Mouse (Mus musculus) forebrain, embryonic 15.5 days (tissue): ENCODE data around the gene Klf5. TPM values are rescaled to one million over a fixed set of nuclear protein-coding genes. Genes with fewer than 3 reads are reported as not detected.

Experiments used
- ATAC-seq: fragments of 200-750 bp; cut with Nextera tagmentation; replicated peaks from 2 replicates; pipeline ENCODE4 v1.8.0; 2017; ENCODE audit warnings: mild to moderate bottlenecking, moderate TSS enrichment, moderate library complexity
- H3K27ac ChIP-seq: fragments of 300-500 bp; sonication (generic); replicated peaks from 2 replicates; pipeline ENCODE4 v1.5.1; 2015; ENCODE audit warnings: mild to moderate bottlenecking, inconsistent platforms
- H3K27me3 ChIP-seq: fragments of 300-500 bp; sonication (generic); 2 replicates; pipeline ENCODE4 v1.6.1; 2015; ENCODE audit warnings: inconsistent platforms
- H3K36me3 ChIP-seq: fragments of 300-500 bp; sonication (generic); 2 replicates; pipeline ENCODE4 v1.6.1; 2015; ENCODE audit warnings: mild to moderate bottlenecking, inconsistent platforms
- H3K4me1 ChIP-seq: fragments of 300-500 bp; sonication (generic); 2 replicates; pipeline ENCODE4 v1.6.1; 2015; ENCODE audit warnings: inconsistent platforms
- H3K4me2 ChIP-seq: fragments of 300-500 bp; sonication (generic); replicated peaks from 2 replicates; pipeline ENCODE4 v1.6.1; 2015; ENCODE audit warnings: mild to moderate bottlenecking, inconsistent platforms
- H3K4me3 ChIP-seq: fragments of 300-500 bp; sonication (generic); 2 replicates; pipeline ENCODE4 v1.5.1; 2015; ENCODE audit warnings: mild to moderate bottlenecking, inconsistent platforms
- H3K9ac ChIP-seq: fragments of 300-500 bp; sonication (generic); replicated peaks from 2 replicates; pipeline ENCODE4 v1.6.1; 2015; ENCODE audit warnings: mild to moderate bottlenecking, inconsistent platforms
- H3K9me3 ChIP-seq: fragments of 300-500 bp; sonication (generic); 2 replicates; pipeline ENCODE4 v1.6.1; 2016; ENCODE audit warnings: inconsistent platforms
- WGBS: fragments of 180-500 bp; shearing (Covaris S2); methylation state at CpG from one replicate; pipeline ENCODE4 v1.1.7; 2015; ENCODE audit warnings: mixed read lengths; 5-methylcytosine and 5-hydroxymethylcytosine counted together
- polyA plus RNA-seq: library from polyadenylated mRNA; unstranded; fragments of >200 nt; fragmentation: Nextera tagmentation; extraction: Ambion mirVana; gene quantifications from 2 replicates; pipeline ENCODE4 v1.2.1, GENCODE M21; 2015

Gene Klf5
- 4.1 and 4.7 TPM in 2 replicates for polyA plus RNA-seq

DNA sequence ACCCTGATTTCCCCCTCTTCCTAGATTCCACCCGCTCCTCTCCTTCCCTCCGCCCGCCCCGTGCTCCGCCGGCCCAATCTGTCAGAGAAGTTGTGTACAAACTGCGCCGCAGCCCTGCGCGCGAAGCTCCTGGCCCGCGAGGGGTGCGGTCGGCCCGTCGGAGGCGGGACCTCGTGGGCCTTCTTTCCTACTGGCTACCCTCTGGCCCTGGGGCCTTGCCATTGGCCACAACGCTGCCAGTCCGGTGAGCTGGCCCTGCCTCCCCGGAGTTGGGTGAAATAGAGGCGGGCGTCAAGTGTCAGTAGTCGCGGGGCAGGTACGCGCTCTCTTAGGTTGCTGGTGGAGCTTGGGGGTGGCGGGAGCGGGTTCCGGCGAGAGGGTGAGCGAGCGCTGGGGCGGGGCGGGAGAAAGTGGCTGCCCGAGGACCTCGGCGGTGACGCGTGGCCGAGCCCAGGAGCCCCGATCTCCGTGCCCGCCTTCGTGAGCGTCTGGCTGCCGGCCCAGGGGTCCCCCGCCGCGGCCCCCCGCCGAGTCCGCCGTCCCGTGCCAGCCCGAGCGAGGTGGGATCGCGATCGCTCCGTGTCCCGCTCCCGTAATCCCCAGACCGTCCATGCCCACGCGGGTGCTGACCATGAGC, at the start of gene Klf5:
Klf5 (plus strand) TSS at position 307 of the 637 bp plus-strand sequence.
- H3K36me3 ChIP-seq = no peaks in the 10 kb centered on the region
- H3K9me3 ChIP-seq = no peaks in the 10 kb centered on the region
- ATAC-seq = peak; percentile 99
- peak within 1 kb of the TSS; percentile 96 for H3K4me2 ChIP-seq
- peak within 1 kb of the TSS; percentile 80 for H3K4me3 ChIP-seq
- H3K4me1 ChIP-seq = peaks cover 15% of the 10 kb centered on the region; the same call in 1 of the 2 replicates
- H3K9ac ChIP-seq = peak within 1 kb of the TSS; percentile 65
- no peak within 1 kb of the TSS for H3K27ac ChIP-seq
- under 1% methylated on average over 67 of the region's 67 CpGs for WGBS
- peaks cover 4% of the 10 kb centered on the region; the same call in 1 of the 2 replicates for H3K27me3 ChIP-seq

GRCm38 (mm10) chr14:99262026-99262425, 36.5 kb upstream of the Klf5 start:
- Histone ChIP-seq H3K9ac (no peak overlapping the region), H3K4me2 (no peak overlapping the region), H3K27ac (no peak overlapping the region), H3K27me3 (no peaks in the 10 kb centered on the region), H3K36me3 (no peaks in the 10 kb centered on the region), H3K4me1 (no peaks in the 10 kb centered on the region), H3K4me3 (no peak overlapping the region), H3K9me3 (no peaks in the 10 kb centered on the region)
- ATAC-seq = no peak
- 95% methylated on average over 12 of the region's 12 CpGs for WGBS

GRCm38 (mm10) chr14:99263816-99264215, 34.7 kb upstream of the Klf5 start:
- Histone ChIP-seq H3K27me3 (no peaks in the 10 kb centered on the region), H3K9ac (no peak overlapping the region), H3K27ac (no peak overlapping the region), H3K4me1 (no peaks in the 10 kb centered on the region), H3K4me3 (no peak overlapping the region), H3K4me2 (no peak overlapping the region), H3K36me3 (no peaks in the 10 kb centered on the region), H3K9me3 (no peaks in the 10 kb centered on the region)
- WGBS = 91% methylated on average over 6 of the region's 6 CpGs
- ATAC-seq = no peak

- Histone ChIP-seq H3K36me3 (no peaks in the 10 kb centered on the region), H3K9ac (no peak overlapping the region), H3K27ac (no peak overlapping the region), H3K27me3 (no peaks in the 10 kb centered on the region), H3K4me3 (no peak overlapping the region), H3K4me1 (no peaks in the 10 kb centered on the region), H3K4me2 (no peak overlapping the region), H3K9me3 (no peaks in the 10 kb centered on the region)
- WGBS = 94% methylated on average over 14 of the region's 14 CpGs
- no peak for ATAC-seq
These were observed 32.7 kb upstream of the Klf5 start for GRCm38 (mm10) chr14:99265791-99266190.

DNA sequence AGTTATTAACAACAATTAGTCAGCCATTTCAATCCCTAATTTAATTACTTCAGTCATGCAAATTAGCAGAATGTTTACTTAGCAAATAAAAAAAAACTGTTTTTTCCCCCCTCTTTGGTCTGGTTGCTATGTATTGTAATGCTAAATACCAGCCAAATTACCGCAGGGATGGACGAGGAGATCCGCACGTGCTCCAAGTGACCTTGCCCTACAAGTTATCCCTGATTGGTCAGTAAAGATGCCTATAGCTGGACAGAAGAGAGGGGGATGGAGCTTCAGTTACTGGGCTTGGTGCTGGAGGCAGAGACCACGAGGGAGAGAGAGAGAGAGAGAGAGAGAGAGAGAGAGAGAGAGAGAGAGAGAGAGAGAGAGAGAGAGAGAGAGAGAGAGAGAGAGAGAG, 31.7 kb upstream of the Klf5 start:
- ATAC-seq = no peak
- H3K9ac ChIP-seq = no peak overlapping the region

DNA sequence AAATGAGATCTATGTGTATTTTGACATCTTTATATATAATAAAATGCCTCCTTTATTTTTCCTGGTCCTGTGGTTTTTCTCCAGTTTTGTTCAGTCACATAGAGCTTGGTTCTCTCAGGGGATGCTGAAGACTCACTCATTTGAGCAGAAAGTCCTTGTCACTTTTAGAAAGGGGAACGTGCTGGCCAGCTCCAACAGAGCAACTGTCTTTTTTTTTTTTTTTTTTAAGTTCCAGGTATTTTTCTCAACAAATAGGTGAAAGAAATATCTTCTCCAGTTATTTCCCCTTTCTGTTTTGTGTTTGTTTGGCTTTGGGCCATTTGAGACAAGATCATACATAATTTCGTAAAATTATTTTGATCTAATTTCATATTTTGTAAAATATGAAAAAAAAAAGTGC, 24.4 kb upstream of the Klf5 start:
- no peak overlapping the region for H3K4me3 ChIP-seq
- no peaks in the 10 kb centered on the region for H3K9me3 ChIP-seq
- 0 out of 2 replicates have a peak, but pooled peaks cover 3% of the 10 kb centered on the region for H3K4me1 ChIP-seq
- 84% methylated on average over 2 of the region's 2 CpGs for WGBS
- no peak overlapping the region for H3K27ac ChIP-seq
- no peak overlapping the region for H3K4me2 ChIP-seq
- H3K36me3 ChIP-seq = no peaks in the 10 kb centered on the region
- no peaks in the 10 kb centered on the region for H3K27me3 ChIP-seq
- no peak for ATAC-seq
- no peak overlapping the region for H3K9ac ChIP-seq

More for the DNA sequence above, 31.7 kb upstream of the Klf5 start:
- 37% methylated on average over 5 of the region's 5 CpGs for WGBS
- H3K4me3 ChIP-seq = no peak overlapping the region
- no peak overlapping the region for H3K27ac ChIP-seq
- H3K4me1 ChIP-seq = no peaks in the 10 kb centered on the region
- H3K27me3 ChIP-seq = no peaks in the 10 kb centered on the region
- H3K9me3 ChIP-seq = no peaks in the 10 kb centered on the region
- H3K36me3 ChIP-seq = no peaks in the 10 kb centered on the region
- no peak overlapping the region for H3K4me2 ChIP-seq

DNA sequence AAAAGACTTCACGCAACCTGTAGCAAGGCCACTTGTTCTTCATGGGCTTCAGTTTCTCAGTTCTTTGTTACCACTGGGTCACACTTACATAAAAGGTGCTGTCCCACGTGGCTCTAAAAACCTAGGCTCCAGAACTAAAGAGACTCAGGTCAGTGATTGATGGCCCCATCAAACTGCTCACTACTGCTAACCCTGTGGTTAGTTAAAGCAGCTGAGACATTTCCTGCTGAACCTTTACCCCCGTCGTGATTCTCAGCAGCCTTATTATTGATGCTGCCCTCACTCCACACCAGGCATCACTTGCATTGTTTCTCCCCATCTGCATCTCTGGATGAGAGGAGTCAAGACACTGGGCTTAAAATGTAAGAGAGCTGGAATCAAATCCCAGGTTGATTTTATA, 22.7 kb upstream of the Klf5 start:
- Histone ChIP-seq H3K27me3 (no peaks in the 10 kb centered on the region), H3K9ac (no peak overlapping the region), H3K4me2 (no peak overlapping the region), H3K4me3 (no peak overlapping the region), H3K4me1 (0 out of 2 replicates have a peak, but pooled peaks cover 3% of the 10 kb centered on the region), H3K9me3 (no peaks in the 10 kb centered on the region), H3K36me3 (no peaks in the 10 kb centered on the region), H3K27ac (no peak overlapping the region)
- ATAC-seq = no peak
- WGBS = 67% methylated on average over 4 of the region's 4 CpGs

- no peaks in the 10 kb centered on the region for H3K36me3 ChIP-seq
- H3K27me3 ChIP-seq = no peaks in the 10 kb centered on the region
- no peak overlapping the region for H3K27ac ChIP-seq
- 0 out of 2 replicates have a peak, but pooled peaks cover 3% of the 10 kb centered on the region for H3K4me1 ChIP-seq
- WGBS = 13% methylated on average over 9 of the region's 9 CpGs
- no peak overlapping the region for H3K9ac ChIP-seq
- H3K9me3 ChIP-seq = no peaks in the 10 kb centered on the region
- no peak overlapping the region for H3K4me3 ChIP-seq
- no peak overlapping the region for H3K4me2 ChIP-seq
- ATAC-seq = no peak
These were observed 20.2 kb upstream of the Klf5 start for GRCm38 (mm10) chr14:99278312-99278711.

DNA sequence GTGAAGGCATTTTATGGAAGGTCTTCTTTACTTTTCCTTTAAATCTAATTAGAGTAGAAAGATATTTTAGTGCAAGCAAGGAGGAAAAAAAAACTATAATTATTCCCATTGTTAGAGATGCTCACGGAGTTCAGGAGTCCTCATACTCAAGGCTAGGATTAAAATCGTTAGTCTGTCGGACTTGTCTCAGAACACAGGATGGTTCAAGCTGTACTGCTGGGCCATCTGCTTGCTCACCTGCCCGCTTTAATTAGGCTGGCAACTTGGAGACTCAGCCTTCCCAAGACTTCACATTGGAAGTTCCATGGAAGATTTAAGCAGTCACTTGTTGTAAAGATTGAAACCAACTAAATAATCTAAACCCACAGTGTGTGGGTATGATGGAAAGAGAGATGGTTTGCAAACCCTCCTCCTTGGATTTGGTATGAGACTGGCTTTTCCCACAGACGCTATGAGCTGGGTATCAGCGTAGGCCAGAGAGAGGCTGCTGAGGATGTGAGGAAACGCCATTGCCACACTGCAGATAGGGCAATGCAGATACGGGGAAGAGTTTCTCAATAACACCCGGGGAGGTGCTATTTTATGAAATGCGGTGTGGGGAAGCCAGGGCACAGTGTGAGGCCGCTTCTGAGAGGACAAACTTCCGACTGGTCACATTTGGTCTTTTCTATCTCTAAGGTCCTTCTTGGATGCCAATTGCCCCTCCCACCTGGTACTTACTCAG, 19.6 kb upstream of the Klf5 start:
- H3K4me2 ChIP-seq = no peak overlapping the region
- no peaks in the 10 kb centered on the region for H3K27me3 ChIP-seq
- H3K27ac ChIP-seq = no peak overlapping the region
- no peak overlapping the region for H3K9ac ChIP-seq
- no peak overlapping the region for H3K4me3 ChIP-seq
- 46% methylated on average over 12 of the region's 12 CpGs for WGBS
- no peak for ATAC-seq
- H3K36me3 ChIP-seq = no peaks in the 10 kb centered on the region
- no peaks in the 10 kb centered on the region for H3K9me3 ChIP-seq
- 0 out of 2 replicates have a peak, but pooled peaks cover 3% of the 10 kb centered on the region for H3K4me1 ChIP-seq

GRCm38 (mm10) chr14:99280399-99280798, 18.1 kb upstream of the Klf5 start:
- ATAC-seq = no peak
- H3K4me3 ChIP-seq = no peak overlapping the region
- H3K27ac ChIP-seq = no peak overlapping the region
- H3K27me3 ChIP-seq = no peaks in the 10 kb centered on the region
- H3K9ac ChIP-seq = no peak overlapping the region
- no peaks in the 10 kb centered on the region for H3K9me3 ChIP-seq
- WGBS = 85% methylated on average over 5 of the region's 5 CpGs
- H3K4me1 ChIP-seq = 0 out of 2 replicates have a peak, but pooled peaks cover 3% of the 10 kb centered on the region
- no peak overlapping the region for H3K4me2 ChIP-seq
- H3K36me3 ChIP-seq = no peaks in the 10 kb centered on the region

DNA sequence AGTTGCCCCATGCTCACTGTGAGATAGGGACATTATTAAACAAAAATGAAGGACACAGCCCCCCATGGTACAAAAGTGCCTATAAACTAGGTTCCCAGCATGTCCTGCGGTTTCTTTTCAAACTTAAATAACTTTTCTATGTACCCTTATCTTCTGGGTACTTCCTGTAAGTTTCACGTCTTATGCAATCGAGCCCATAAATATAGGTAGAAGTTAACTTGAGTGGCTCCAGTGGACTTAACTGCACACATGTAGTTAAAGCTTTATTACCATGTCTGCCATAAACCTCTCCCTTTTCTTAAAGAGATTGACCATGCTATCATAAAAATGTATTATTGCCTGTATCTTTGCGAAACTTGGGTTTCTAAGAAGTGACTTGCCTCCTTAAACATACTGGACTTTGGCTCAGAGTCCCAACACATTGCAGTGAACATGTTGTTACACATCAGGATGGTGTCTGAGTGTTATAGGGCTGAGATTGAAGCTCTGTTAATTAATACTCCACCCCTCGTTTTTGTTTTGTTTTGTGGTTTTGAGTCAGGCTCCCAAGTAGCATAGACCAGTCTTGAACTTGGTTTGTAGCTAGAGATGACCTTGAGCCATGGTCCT, 17.6 kb upstream of the Klf5 start:
- H3K4me3 ChIP-seq = no peak overlapping the region
- H3K27ac ChIP-seq = no peak overlapping the region
- no peak overlapping the region for H3K4me2 ChIP-seq
- 91% methylated on average over 5 of the region's 5 CpGs for WGBS
- H3K36me3 ChIP-seq = no peaks in the 10 kb centered on the region
- H3K9ac ChIP-seq = no peak overlapping the region
- no peak for ATAC-seq
- no peaks in the 10 kb centered on the region for H3K9me3 ChIP-seq
- no peaks in the 10 kb centered on the region for H3K27me3 ChIP-seq
- 0 out of 2 replicates have a peak, but pooled peaks cover 3% of the 10 kb centered on the region for H3K4me1 ChIP-seq

DNA sequence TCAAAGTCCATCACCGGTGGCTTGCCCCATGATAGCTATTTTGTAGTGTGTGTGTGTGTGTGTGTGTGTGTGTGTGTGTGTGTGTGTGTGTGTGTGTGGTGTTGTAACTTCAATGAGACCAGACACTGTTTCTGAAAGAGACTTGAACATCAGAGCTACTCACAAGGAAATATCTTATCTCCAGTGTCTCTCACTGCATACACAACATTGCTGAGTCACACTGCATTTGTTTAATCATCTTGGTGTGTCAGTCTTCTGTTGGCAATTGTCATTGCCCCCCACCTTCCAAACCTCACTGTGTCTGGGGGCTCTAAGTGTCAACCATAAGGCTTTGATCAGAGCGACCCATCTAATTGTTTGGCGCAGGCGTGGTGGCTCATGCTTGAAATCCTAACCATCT, 13.0 kb upstream of the Klf5 start:
- H3K4me3 ChIP-seq = no peak overlapping the region
- no peaks in the 10 kb centered on the region for H3K9me3 ChIP-seq
- no peaks in the 10 kb centered on the region for H3K36me3 ChIP-seq
- no peak overlapping the region for H3K9ac ChIP-seq
- no peaks in the 10 kb centered on the region for H3K4me1 ChIP-seq
- no peaks in the 10 kb centered on the region for H3K27me3 ChIP-seq
- H3K4me2 ChIP-seq = no peak overlapping the region
- H3K27ac ChIP-seq = no peak overlapping the region
- WGBS = 93% methylated on average over 4 of the region's 4 CpGs
- no peak for ATAC-seq
